Mouse (Mus musculus) spleen, postnatal 10 days (tissue): ENCODE measurements around the gene Luc7l3.

Experiments
- DNase-seq, 2 experiments: peaks; one replicate each; pipeline ENCODE4 v3.0.0; 2021 to 2022; ENCODE audit warnings: low spot score in 2 of 2

Gene Luc7l3

DNA sequence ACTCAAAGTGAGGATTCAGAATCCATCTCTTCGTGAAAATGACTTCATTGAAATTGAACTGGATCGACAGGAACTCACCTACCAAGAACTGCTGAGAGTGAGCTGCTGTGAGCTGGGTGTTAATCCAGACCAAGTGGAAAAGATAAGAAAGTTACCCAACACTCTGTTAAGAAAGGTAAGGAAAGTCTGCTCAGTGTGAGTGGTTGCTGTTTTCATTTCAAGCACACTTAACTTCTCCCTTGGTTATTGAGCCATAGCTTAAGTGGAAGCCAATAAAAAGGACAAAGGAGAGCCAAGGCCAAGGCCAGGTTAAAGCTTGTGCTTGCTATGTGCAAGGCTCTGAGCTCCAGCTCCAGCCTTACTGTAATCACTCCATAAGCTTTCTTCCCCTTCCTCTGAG, 16.6 kb upstream of the Luc7l3 start:
- no peak for DNase-seq

DNA sequence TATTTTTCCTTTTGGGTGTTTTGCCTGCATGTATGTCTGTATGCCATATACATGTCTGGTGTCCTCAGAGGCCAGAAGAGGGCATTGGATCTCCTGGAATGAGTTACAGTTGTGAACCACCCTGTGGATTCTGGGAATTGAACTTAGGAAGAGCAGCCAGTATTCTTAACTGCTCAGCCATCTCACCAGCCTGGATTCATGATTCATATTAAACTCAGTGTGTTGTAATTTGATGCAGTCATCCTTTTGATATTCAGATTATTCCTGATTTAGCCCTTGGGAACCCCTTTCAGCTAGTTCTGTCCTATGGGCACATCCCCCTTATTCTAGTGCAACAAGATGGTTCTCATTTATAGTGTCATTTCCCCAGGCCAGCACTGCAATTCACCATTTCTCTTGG, 14.8 kb upstream of the Luc7l3 start:
- DNase-seq, result no peak

DNA sequence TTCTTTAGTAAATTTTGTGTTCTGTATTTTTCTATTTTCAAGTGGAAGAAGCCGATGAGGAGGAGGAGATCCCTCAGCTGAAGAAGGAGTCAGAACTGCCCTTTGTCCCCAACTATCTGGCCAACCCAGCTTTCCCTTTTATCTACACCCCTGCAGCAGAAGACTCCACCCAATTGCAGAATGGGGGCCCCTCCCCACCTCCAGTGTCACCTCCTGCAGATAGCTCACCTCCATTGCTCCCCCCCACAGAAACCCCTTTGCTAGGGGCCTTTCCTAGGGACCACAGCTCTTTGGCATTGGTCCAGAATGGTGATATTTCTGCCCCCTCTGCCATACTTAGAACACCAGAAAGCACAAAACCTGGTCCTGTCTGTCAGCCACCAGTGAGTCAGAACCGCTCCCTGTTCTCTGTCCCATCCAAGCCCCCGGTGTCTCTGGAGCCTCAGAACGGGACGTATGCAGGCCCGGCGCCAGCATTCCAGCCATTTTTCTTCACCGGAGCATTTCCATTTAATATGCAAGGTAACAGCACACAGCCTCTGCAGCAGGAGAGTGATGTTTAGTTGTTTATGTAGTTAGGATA, 12.7 kb upstream of the Luc7l3 start:
- peak; percentile 54 to 75 for DNase-seq

DNA sequence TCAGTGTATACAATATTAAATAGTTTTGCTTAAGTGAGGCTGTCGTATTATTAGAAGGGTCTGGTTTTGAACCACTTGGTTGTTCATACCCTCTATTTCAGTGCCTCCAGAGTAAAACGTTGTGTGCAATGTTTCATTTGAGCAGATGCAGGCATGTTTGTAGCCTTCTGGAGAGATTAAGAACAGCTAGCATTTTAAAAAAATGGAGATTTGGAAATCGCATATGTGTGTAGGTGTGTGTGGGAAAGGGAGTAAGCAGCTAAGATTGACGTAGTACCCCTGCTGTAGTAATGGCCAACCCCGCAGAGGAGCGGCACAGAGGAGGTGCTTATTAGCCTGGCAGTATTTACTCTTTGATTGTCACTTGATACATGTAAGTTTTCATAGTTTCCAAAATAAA, 10.9 kb upstream of the Luc7l3 start:
- no peak for DNase-seq

DNA sequence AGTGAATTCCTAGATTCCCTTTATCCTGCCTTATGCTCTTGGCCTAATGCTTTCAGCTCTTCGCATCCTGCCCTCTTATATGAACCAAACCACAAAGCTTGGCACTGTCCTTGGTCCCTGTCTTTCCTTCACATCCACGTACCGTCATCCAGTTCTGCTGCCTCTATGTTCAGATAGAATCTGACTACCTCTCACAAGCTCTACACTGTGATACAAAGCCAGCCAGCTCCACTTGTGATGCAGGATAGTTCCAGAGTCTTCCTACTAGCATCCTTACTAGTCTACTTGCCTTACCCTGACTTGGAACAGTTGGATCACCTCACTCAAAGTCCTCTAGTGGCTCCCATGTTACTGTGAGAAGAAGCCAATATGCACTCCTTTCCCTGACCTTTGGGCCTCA, 8.4 kb upstream of the Luc7l3 start:
- DNase-seq, result no peak

DNA sequence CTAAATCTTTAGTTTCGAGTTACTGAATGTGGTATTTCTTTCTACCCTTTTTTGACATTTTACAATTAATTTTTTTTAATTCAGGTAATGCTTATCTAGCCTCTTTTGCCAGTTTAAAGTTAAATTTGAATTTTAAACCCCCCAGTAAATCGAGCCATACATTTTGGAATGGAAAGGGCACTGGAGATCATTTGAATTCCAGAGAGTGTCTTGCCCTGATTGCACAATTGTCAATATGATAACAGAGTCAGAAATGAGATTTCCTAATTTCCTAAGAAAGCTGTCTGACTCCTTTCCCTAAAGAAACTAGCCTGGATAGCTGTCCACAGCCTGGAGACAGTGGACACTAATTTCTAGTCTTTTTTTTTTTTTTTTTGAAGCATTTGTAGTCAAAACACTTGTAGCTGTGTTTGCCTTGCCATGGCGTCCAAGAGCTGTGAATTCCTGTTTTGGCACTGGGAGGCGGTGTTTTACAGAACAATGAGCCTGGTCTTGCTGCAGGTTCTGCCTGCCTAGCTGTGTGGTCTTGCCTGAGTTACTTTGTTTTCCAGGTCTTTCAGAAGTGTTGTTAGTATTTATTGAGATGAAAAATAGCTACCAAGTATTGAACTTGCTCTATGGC, 7.6 kb upstream of the Luc7l3 start:
- DNase-seq, result peak in 1 of 2 experiments; percentile 53

DNA sequence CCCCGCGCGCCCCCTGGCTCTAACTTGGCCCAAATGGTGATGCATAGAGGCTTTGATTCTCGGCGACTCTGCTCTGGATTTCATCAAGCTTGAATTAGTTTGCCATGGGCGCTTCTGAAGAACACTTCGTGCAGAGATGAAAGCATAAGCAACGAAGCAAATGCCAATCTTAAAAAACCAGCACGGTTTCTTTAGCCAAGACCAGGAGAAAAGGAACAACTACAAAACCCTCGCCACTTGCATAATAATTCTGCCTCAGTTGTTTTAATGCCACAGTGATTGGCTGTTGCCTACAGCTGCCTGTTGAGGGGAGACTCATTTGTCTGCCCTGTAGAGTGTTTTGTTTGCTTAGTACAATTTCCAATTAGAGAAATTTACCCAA, 6.8 kb upstream of the Luc7l3 start:
- no peak for DNase-seq

DNA sequence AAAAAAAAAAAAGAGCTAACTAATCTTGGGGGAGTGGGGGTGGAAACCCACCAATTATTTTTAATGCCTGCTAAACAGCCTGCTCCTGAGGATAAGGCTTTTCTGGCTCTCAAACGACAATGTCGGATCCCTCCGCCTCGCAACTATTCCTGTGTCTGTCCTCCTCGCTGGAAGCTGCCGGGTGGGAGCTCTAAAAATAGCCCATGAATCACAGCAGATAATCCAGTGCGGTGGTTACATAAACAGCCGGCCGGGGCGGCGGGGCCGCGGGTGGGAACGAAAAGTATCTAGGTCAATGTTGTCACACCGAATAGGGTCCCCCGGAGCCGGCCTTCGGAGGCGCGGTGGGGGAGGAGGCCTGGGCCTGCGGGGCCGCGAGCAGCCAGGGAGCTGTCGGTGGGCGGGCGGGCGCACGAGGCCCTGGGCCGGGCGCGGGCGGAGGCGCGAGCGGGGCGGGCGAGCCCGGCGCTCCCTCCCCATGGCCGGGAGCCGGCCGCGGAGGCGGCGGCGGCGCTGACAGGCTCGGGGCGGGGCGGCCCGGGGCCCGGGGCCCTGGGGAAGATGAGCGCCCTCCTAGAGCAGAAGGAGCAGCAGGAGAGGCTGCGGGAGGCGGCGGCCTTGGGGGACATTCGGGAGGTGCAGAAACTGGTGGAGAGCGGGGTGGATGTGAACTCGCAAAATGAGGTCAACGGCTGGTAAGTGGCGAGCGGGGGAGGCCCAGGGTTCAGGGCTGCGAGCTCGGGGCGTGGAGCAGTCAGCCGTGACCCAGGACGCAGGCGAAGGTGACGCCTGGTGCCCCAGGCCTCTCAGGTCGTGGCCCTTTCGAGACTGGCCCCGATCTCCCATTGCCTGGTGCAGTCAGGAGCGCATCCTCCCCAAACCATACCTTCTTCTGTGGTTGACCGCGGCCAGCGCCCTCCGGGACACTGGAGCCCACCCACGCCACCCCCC, 6.2 kb upstream of the Luc7l3 start, which contains the start of gene Ankrd40:
TSS of gene Ankrd40 (plus strand) at position 309 of the 951 bp plus-strand sequence.
- DNase-seq, result peak; percentile 87 to 88

DNA sequence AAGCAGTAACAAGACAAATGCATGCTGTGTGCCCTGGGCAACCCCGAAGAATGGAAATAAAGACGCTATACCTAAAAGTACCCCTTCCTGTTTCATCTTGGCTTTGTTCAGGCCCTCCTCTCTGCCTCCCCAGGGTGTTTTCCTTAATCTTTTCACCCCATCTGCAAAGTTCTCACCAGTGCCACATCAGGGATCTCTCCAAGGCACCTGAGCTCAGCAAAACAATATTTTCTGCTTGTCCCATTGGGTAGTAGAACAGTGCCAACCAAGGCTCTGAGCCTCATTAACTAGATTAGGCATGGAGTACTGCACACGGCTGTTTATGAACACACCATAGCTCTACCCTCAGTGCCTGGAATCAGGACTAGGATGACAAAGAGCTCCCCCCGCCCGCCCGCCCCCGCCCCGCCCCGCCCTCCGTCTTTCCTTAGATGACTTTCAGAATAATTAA, 5.2 kb upstream of the Luc7l3 start:
- DNase-seq, result no peak

DNA sequence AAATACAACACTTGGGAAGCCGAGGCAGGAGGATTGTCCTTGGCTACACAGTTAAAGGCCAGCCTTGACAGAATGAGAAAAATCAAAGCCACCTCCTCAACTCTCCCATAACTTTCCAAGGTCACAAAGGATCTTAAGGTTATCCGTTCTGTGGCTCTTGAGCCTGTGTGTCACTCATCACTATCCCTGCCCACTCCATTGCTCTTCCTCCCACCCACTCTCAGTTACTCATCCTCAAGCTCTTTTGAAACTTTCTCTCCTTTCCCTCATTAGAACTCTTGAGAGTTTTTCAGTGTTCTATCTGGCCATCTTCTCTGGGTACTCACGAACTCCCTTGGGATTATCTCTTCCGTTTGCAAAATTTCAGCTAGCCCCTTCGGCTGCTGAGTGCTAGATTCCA, 2.8 kb upstream of the Luc7l3 start:
- DNase-seq, result no peak

DNA sequence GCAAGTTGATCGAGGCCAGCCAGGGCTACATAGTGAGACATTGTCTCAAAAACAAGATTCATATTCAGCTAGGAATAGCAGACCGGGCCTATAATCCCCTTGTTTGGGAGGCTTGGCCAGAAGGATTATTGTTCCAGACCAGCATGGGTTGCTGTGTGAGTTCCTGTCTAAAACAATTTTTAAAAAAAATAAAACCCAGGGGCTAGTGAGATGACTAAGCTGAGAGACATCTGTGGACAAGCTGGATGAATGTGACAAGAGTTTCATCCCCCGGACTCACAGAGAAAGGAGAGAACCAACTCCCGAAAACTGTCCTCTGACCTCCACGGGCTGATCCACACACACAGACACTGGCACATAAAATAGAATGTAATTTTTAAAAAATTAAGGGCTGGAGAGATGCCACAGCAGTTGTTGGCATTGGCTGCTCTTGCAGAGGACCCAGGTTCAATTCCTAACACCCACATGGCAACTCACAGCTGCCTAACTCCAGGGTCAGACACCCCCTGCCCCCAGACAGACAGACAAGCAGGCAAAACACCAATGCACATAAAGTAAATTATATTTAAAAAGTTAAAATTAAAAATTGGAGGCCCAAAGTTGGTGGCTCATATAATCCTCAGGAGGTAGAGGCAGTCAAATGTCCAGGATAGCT, 1.6 kb upstream of the Luc7l3 start:
- DNase-seq, result no peak

DNA sequence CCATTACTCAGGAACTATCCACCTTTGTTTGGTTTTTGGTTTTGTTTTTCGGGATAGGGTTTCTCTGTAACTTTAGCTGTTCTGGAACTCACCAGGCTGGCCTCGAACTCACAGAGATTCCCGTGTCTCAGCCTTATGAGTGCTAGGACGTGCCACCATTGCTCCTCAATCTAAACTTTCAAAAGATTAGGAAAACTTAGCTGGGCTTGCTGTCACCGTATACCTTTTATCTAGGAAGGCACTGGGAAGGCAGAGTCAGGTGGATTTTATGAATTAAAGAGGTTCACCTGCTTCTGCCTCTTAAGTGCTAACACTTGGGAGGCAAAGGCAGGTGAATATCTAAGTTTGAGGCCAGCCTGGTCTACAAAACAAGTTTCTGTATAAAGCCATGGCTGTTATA, 848 bp upstream of the Luc7l3 start:
- peak in 1 of 2 experiments; percentile 35 for DNase-seq

DNA sequence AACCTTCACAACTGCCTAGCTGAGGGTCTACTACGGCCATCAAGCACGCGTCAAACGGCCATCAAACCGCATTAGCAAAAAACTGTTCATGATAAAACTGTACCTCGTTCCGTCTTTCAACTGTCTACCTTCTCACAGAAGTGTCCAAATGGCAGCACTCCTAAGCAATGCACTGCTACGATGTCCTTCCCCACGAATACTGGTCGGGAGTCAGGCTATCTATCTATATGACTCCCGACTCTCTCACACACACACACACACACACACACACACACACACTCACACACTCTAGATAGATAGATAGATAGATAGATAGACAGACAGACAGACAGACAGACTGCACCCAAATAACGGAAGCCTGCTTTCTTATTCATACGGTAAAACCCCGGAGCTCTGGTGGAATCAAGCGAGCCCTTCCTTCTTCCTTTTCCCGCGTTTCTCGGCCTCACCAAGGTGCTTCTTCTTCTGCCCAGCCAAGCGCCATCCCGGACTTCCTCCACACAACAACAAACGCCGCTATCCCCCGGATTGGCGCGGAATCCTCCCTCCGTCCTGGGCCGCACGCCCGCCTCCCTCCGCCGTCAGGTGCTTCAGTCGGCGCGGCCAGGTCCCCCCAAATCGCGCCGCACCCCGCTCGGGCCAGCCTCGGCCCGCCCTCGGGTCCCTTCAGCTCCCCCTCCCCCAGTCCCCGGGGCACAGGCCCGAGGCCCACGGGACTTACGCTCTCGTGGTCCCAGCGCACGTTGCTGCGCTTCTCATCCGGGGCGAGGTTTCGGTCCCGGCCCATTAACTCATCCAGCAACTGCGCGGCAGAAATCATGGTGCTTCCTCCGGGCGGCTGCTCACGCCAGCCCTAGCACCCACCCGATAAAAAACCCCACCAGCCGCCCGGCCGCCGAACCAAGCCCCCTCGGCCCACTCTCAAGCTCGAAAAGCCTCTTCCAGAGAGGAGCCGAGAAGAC, 538 bp downstream of the Luc7l3 start:
- DNase-seq, result no peak

DNA sequence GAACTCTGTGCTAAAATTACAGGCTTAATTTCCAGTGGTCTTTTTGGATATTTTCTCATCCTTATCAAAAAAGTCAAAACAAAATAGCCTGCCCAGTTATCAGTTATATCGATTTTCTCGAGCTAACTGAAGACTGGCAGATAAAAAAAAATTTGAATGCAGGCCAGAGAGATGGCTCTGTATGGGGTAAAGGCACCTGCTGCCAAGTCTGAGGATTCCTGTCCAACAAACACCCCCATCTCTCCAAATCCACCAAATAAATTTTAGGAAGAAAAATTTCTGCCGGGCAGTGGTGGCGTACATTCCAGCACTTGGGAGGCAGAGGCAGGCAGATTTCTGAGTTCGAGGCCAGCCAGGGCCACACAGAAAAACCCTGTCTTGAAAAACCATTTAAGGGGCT, 3.7 kb downstream of the Luc7l3 start:
- DNase-seq, result no peak

DNA sequence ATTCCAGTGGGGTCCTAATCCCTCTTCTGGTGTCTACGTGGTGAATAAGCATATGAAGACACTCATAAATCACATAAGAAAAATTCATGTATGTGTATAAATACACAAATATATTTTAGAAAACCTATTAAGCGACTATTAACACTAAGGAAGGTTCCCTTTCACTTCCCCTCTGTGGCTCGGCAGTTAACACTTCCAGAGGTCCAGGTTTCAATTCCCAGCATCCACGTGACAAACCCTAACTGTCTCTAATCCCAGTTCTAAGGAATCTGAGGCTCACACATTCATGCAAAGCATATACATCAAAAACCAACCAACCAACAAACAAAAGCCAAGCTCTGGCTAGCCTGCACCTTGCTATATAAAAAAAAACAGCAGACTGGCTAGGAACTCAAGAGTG, 4.3 kb downstream of the Luc7l3 start:
- no peak for DNase-seq

DNA sequence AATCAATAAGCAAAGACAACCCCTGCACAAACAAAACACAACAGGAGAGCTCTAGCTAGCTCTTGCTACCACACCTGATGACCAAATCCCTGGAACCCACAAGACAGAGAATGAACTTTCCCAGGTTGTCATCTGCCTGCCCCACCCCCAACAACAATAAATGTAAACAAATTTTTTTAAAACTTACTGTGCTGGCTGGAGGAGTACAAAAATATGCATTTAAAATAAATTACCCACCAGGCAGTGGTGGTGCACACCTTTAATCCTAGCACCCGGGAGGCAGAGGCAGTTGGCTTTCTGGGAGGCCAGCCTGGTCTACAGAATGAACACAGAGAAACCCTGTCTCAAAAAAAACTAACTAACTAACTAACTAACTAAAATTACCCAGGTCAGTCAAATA, 4.8 kb downstream of the Luc7l3 start:
- no peak for DNase-seq

DNA sequence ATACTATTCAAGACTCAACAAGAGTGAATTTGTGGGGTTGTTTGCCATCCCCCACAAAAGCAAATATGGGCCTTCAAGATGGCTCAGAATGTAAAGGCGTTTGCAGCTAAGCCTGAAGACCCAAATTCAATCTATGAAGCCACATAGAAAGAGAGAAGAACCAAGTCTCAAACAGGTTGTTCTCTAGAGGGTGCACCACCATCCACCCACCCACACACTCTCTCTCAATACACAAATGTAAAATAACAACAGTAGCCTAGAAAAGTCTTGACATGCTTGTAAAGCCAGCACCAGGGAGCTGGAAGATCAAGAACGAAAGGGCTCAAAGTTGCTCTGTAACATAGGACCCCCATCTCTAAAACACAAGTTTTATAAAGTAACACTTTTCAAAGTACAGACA, 5.3 kb downstream of the Luc7l3 start:
- DNase-seq, result no peak

DNA sequence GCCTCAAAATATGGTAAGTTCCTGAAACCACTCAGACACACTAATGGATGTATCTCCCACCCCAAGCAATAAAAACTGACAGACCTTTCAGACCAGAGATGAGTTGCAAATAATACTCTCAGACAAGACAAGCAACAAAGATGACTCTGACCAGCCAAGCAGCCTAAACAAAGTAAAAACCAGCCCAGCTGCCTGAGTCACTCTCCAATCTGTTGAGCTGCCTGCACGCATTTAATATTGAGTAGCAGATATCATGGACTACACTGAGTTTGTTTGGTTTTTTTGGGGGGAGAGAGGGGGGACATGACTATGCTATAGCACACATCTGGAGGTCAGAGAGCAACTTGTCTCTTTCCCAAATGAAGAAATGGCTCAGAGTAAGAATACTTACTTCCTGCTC, 6.5 kb downstream of the Luc7l3 start:
- no peak for DNase-seq

DNA sequence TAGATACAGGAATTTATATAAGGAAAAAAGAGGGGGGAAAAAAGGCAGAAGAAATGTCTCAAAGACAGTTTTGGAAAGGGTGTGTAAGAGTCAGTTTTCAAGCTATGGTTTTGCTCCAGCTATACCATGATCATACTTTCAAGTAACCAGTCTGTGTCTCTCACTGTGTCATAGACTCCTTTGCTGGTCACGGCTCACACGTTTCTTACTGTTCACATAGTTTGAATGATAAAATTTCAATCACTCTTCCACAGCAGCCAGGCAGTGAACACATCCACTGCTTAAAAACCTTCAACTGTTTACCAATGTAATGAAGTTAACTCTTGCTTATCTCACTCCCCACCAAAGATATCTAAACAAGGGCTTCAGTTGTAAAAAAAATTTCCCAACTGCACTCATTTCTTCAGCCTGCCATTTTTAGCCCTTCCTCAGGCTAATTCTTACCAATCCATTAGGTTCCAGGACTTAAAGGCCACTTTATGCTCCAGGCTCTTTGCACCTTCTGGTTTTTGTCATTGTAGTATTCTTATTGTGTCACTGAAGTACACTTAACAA, 7.6 kb downstream of the Luc7l3 start:
- DNase-seq, result no peak

DNA sequence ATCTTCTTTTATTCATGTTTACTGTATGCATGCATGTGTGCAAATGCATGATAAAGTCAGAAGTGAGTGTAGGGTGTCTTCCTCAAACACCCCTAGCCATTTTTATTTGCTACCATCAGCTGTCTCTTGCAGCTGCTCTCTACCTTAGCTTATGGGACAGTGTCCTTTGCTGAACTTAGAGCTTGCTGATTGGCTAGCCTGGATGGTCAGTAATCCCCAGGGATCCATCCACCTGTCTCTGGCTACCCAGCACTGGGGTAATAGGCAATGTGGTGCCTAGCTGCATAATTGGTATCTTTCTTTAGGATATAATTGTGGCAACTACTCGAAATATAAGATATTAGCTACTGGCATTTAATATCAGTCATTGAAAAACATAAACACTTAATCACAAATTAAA, 9.1 kb downstream of the Luc7l3 start:
- DNase-seq, result no peak
